Mouse (Mus musculus) c-Kit-positive CD71-positive TER-119-positive erythroid progenitor cells, embryonic 14.5 days (primary cell): ENCODE results near the gene Cyp2a22.
"Not testable (repeated sequence)": the region's sequence is repeated elsewhere in the genome, so short reads cannot be mapped to it uniquely, and the experiment has no call there.

Source experiments
- DNase-seq: peaks from one replicate; pipeline ENCODE4 v3.0.0-alpha.2; 2013; ENCODE audit warnings: low spot score

Cyp2a22 gene

DNA sequence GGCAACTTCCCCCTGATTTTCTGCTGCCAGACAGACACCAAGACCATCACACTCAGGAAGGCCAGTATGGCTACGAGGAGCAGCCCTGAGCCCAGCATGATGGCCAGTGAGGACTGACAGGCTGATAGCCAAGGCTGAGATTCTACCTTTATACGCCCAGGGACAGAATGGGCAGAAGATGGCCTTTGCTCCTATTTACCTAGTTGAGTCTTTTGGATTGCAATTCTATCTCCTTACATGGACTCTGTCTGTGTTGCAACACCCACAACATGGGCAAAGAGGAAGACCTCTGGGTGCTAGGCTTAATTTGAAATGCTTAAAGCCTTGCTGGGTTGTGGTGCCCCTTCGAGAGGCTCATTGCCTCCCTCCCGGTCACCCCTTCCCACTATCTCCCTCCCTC, at the start of gene Cyp2a22:
Gene Cyp2a22, minus strand, starts transcription at position 123 of the 400 bp plus-strand sequence.
- DNase-seq, result no peak

DNA sequence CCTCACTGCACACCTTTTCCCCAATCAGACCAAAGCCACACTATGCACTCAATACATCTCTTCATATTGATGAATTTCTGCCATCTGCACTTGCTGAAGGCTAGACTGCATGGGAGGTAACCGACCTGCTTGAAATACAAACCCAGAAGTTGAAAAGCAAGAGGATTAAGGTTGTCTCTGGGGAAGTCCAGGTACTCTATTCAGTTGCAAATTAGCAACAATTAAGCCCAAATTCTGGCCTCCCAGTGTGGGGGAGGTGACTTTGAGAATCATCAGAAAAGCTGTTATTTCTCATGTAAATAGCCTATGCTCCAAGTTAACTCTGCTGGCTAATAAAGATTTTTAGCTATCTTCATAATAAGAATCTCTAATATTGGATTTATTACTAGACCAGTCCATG, 44.0 kb upstream of the Cyp2a22 start:
- not testable (repeated sequence) for DNase-seq

GRCm38 (mm10) chr7:26982551-26982950, 43.4 kb upstream of the Cyp2a22 start:
- no peak for DNase-seq

DNA sequence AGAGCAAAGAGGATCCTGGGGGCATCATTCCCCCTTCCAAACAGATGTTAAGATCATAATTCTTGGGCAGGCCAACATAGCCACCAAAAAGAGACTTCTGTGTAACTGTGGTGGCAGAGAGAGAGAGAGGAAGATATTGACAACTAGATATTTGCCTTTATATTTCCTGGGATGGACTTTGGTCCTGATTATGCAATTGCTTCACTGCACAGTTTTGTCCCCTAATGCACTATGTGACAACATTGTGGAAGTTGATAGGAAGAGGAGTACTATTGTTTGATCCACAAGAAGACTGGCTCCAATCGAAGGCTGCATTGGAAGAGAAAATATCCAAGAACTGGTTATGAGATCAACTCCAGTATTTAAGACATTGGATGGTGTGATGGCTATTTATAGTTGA, 42.8 kb upstream of the Cyp2a22 start:
- not testable (repeated sequence) for DNase-seq

DNA sequence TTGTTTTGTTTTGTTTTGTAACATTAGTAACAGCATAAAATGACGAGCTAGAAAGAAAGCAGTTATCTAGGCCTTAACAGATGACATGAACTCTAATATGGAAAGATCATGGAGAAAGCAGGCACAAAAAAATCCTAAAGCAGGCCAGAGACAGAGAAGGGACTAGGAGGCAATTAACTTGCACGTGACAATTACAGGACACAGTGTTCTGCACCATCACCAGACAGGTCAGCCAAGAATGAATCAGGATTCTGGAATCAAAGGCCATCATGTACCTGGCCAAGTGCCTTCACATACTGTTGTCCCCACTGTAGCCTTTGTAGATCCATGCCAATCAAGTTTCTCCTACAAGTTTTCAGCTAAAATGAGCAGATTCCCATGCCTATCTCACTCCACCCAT, 42.3 kb upstream of the Cyp2a22 start:
- DNase-seq, result not testable (repeated sequence)

DNA sequence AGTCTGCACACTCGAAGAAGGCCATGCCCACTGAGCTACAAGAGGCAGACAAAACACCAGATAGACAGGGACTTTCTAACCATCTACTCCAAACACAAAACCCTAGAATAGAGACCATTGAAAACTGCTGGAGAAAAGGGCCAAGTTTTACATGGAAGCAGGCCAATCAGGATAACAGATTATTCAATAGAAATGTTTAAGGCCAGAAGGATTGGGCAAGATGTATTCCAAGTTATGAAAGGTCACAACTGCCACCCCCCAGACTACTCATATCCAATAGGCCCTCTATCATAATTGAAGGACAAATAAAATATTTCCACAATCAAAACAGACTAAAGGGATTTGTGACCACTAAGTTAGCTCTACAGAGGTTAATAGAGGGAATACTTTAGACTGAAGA, 23.2 kb upstream of the Cyp2a22 start:
- not testable (repeated sequence) for DNase-seq

GRCm38 (mm10) chr7:26953306-26953705, 14.1 kb upstream of the Cyp2a22 start:
- DNase-seq, result not testable (repeated sequence)

DNA sequence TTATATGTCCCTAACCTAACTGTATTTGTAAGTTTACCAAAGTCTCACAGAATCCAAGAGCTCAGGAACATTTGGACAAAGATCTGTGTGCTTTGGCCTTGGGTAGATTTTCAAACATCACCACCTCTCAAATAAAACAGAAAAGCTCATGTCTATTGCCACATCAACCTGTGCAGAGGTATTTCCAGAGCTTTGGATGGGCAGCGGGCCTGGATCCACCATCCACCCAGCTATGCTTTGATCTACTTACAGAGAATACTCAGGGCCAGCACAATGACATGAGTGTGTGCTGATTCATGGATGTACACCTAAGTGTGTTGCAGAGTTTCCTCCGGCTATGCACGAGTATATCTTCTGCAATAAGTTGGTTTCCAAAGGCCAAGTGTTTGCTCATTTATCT, 13.5 kb upstream of the Cyp2a22 start:
- not testable (repeated sequence) for DNase-seq

- DNase-seq, result not testable (repeated sequence)
Observed at GRCm38 (mm10) chr7:26941320-26941925, 2.2 kb upstream of the Cyp2a22 start.

GRCm38 (mm10) chr7:26917114-26917513, 22.1 kb downstream of the Cyp2a22 start:
- not testable (repeated sequence) for DNase-seq
